Mouse (Mus musculus) mesoderm, embryonic 11.5 days (tissue): ENCODE measurements around the gene Gm498.

Experiments
- DNase-seq: peaks from one replicate; pipeline ENCODE4 v3.0.0-alpha.2; 2012; ENCODE audit warnings: low read depth, low spot score

Gene Gm498

GRCm38 (mm10) chr7:143891146-143891545, 24.5 kb downstream of the Gm498 start:
- DNase-seq = no peak

GRCm38 (mm10) chr7:143892361-143892760, 25.7 kb downstream of the Gm498 start:
- no peak for DNase-seq

GRCm38 (mm10) chr7:143900667-143901066, 34.0 kb downstream of the Gm498 start:
- peak; percentile 12 for DNase-seq

GRCm38 (mm10) chr7:143905176-143905575, 38.5 kb downstream of the Gm498 start:
- no peak for DNase-seq

- DNase-seq = no peak
Measured at GRCm38 (mm10) chr7:143905606-143906005, 39.0 kb downstream of the Gm498 start.

- DNase-seq = no peak
Measured at GRCm38 (mm10) chr7:143913611-143914010, 47.0 kb downstream of the Gm498 start.

- DNase-seq = no peak
Measured at GRCm38 (mm10) chr7:143919031-143919679, 52.5 kb downstream of the Gm498 start.

- no peak for DNase-seq
Measured at GRCm38 (mm10) chr7:143929899-143930298, 63.3 kb downstream of the Gm498 start.

- DNase-seq = peak; percentile 37
Measured at GRCm38 (mm10) chr7:143938647-143939046, 72.0 kb downstream of the Gm498 start.

GRCm38 (mm10) chr7:143939476-143939875, 72.8 kb downstream of the Gm498 start:
- no peak for DNase-seq

GRCm38 (mm10) chr7:143942941-143943691, 76.5 kb downstream of the Gm498 start:
- DNase-seq = no peak

GRCm38 (mm10) chr7:143944421-143944980, 77.9 kb downstream of the Gm498 start:
- DNase-seq = no peak
